Mouse (Mus musculus) liver, embryonic 14.5 days (tissue): Measurements from ENCODE around the gene Nprl2.

Source experiments
- CTCF ChIP-seq: IDR thresholded peaks from 2 replicates; pipeline ENCODE4 v1.5.1; 2016; ENCODE audit warnings: antibody characterized with exemption, low read depth, control low read depth
- EP300 ChIP-seq: IDR thresholded peaks from 2 replicates; pipeline ENCODE4 v1.6.1; 2016; ENCODE audit warnings: antibody characterized with exemption, low read depth

DNA sequence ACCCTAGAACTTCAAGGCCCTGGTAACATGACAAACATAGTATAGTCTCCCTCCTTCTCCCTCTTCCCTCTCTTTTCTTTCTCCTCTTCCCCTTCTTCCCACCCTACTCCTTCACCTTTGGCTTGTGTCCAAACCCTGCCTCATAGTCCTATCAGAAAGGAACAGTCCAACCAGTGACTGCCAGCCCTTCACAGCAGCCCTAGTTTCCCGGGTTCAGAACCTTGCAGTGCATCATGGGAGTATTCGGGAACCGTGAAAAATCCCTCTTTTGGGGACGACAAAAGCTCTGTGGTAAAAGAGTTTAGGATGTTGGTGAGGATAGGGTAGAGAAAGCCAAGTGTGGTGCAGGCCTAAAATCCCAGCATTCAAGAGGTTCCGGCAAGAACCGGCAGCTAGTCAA lies 21.7 kb upstream of the Nprl2 start:
- TF ChIP-seq EP300: no peak
- TF ChIP-seq CTCF: no peak
